Comparison of ENCODE assay signal across 11 mouse cellular contexts in the genomic region with DNA sequence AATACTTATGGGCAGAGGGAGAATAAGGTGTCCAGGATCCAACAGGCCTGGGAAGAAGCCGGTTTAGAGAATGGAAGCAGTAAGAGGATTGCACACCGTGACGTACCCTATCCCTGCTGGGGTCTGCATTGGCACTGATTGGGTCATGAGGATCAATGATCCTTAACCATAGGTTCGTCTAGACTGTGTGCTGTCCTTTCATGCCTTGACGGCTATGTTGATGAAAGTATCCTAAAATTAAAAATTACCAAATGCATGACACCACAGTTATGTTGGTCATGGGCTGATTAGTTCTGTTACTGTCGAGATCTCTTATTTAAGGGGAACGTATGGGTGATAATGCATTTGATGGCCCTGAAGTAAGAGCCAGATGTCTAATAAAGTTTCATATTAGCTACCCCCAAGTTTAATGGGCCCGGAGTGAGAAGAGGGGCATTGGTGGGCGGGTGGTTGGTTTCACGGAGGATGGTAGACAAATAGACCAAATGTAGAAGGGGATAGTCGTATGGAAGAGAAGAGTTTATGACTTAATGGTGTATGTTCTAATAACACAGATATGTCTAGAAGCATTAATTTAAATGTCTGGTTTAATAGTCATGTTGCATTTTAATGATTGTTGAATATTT.
DNase-seq lines count a peak whose midpoint lies in the region; ATAC-seq and TF ChIP-seq lines count a peak whose summit lies in the region.
"Had no signal": no experiment of that assay in that cellular context is flagged by ENCODE, and none has a peak within 500 bp of the region (broad histone marks: within the 10 kb centered on the region; RNA-seq: fewer than 3 reads in every experiment).

No protein-coding gene starts in this region.

- H3K9ac ChIP-seq in kidney, embryonic 16.5 days (replicated peaks; ENCODE audit: low read length), result no peak overlapping the region
- no peak overlapping the region for H3K9ac ChIP-seq in embryonic facial prominence, embryonic 13.5 days
- H3K9ac ChIP-seq in hindbrain, embryonic 14.5 days, result no peak overlapping the region

- no peak for TF ChIP-seq CTCF in cerebellum, adult 2 months (IDR thresholded peaks at IDR 0.05; ENCODE audit: borderline replicate concordance, insufficient read depth, low read depth, low read length)

- WGBS in kidney, embryonic 16.5 days, result 85% methylated on average over 11 of the region's 11 CpGs
- 90% methylated on average over 11 of the region's 11 CpGs for WGBS in embryonic facial prominence, embryonic 13.5 days
- WGBS in hindbrain, embryonic 14.5 days, result 88% methylated on average over 11 of the region's 11 CpGs
- 89% methylated on average over 11 of the region's 11 CpGs for WGBS in cerebellum, adult 2 months

- no peak overlapping the region for H3K27ac ChIP-seq in kidney, embryonic 16.5 days (ENCODE audit: low read length)
- H3K27ac ChIP-seq in embryonic facial prominence, embryonic 13.5 days, result no peak overlapping the region
- no peak overlapping the region for H3K27ac ChIP-seq in hindbrain, embryonic 14.5 days
- H3K27ac ChIP-seq in cerebellum, adult 2 months (ENCODE audit: insufficient read depth, low read length), result no peak overlapping the region
- H3K27ac ChIP-seq: heart, adult 2 months had no signal

- no peak for TF ChIP-seq POLR2A in cerebellum, adult 2 months (IDR thresholded peaks at IDR 0.05; ENCODE audit: borderline replicate concordance, insufficient read depth, low read length)

- no peaks in the 10 kb centered on the region for H3K36me3 ChIP-seq in kidney, embryonic 16.5 days (ENCODE audit: insufficient read depth, low read length)
- H3K36me3 ChIP-seq in embryonic facial prominence, embryonic 13.5 days, result no peaks in the 10 kb centered on the region
- no peaks in the 10 kb centered on the region for H3K36me3 ChIP-seq in hindbrain, embryonic 14.5 days (replicated peaks; ENCODE audit: control insufficient read depth, insufficient read depth)

- peaks cover 7% of the 10 kb centered on the region; the same call in 1 of the 2 replicates for H3K4me1 ChIP-seq in kidney, embryonic 16.5 days (ENCODE audit: insufficient read depth, low read length)
- 0 out of 2 replicates have a peak, but pooled peaks cover 3% of the 10 kb centered on the region for H3K4me1 ChIP-seq in embryonic facial prominence, embryonic 13.5 days
- H3K4me1 ChIP-seq in hindbrain, embryonic 14.5 days (replicated peaks; ENCODE audit: control insufficient read depth, insufficient read depth, low read length), result peaks cover 19% of the 10 kb centered on the region
- H3K4me1 ChIP-seq in cerebellum, adult 2 months (ENCODE audit: control insufficient read depth, insufficient read depth, low read length), result no peaks in the 10 kb centered on the region

- ATAC-seq in kidney, embryonic 16.5 days (ENCODE audit: low FRiP score, low TSS enrichment), result peak; percentile 97
- ATAC-seq in embryonic facial prominence, embryonic 13.5 days (ENCODE audit: insufficient number of reproducible peaks, insufficient read depth, low FRiP score, low TSS enrichment, low read depth), result peak; percentile 95
- ATAC-seq in hindbrain, embryonic 14.5 days (ENCODE audit: low FRiP score), result peak; percentile 78; the same call in 1 of the 2 replicates
- ATAC-seq in megakaryocyte-erythroid progenitor cell, adult 5-6 weeks (replicated peaks; ENCODE audit: low FRiP score, low TSS enrichment, poor library complexity, severe bottlenecking), result peak; percentile 82

- no peaks in the 10 kb centered on the region for H3K27me3 ChIP-seq in kidney, embryonic 16.5 days (ENCODE audit: insufficient read depth, low read length)
- no peaks in the 10 kb centered on the region for H3K27me3 ChIP-seq in embryonic facial prominence, embryonic 13.5 days
- H3K27me3 ChIP-seq in hindbrain, embryonic 14.5 days (ENCODE audit: control insufficient read depth, insufficient read depth, low read length), result no peaks in the 10 kb centered on the region
- no peaks in the 10 kb centered on the region for H3K27me3 ChIP-seq in cerebellum, adult 2 months (ENCODE audit: control insufficient read depth, insufficient read depth, low read length)

- H3K4me3 ChIP-seq in kidney, embryonic 16.5 days (ENCODE audit: low read length), result no peak overlapping the region
- no peak overlapping the region for H3K4me3 ChIP-seq in embryonic facial prominence, embryonic 13.5 days
- H3K4me3 ChIP-seq in hindbrain, embryonic 14.5 days (replicated peaks; ENCODE audit: low read length), result no peak overlapping the region
- no peak overlapping the region for H3K4me3 ChIP-seq in cerebellum, adult 2 months (replicated peaks; ENCODE audit: insufficient read depth, low read depth, low read length)
- H3K4me3 ChIP-seq: heart, adult 2 months had no signal

- H3K9me3 ChIP-seq in kidney, embryonic 16.5 days (ENCODE audit: low read length), result peaks cover 5% of the 10 kb centered on the region; the same call in 1 of the 2 replicates
- no peaks in the 10 kb centered on the region for H3K9me3 ChIP-seq in embryonic facial prominence, embryonic 13.5 days
- no peaks in the 10 kb centered on the region for H3K9me3 ChIP-seq in hindbrain, embryonic 14.5 days (ENCODE audit: control insufficient read depth, low read length)

- no peak overlapping the region for H3K4me2 ChIP-seq in kidney, embryonic 16.5 days (replicated peaks; ENCODE audit: low read depth, low read length)
- no peak overlapping the region for H3K4me2 ChIP-seq in embryonic facial prominence, embryonic 13.5 days
- no peak overlapping the region for H3K4me2 ChIP-seq in hindbrain, embryonic 14.5 days (replicated peaks)

- DNase-seq in kidney, postnatal 14 days, result no peak
- no peak for DNase-seq in hindbrain, embryonic 14.5 days (ENCODE audit: low spot score)
- DNase-seq in cerebellum, adult 2 months, result no peak
- no peak for DNase-seq in c-Kit-positive CD71-positive TER-119-positive erythroid progenitor cells, embryonic 14.5 days (ENCODE audit: low spot score)
- DNase-seq in right cerebral cortex, postnatal 14 days, result no peak
- DNase-seq: cerebellum, adult 11 months; heart, adult 2 months; lung, postnatal 10 days had no signal
